Mouse (Mus musculus) kidney, postnatal 36 days (tissue): ENCODE data around the gene Tmem216.

Experiments used
- DNase-seq, 2 experiments: peaks; one replicate each; pipeline ENCODE4 v3.0.0; 2021 to 2022; ENCODE audit warnings: mixed read lengths in 2 of 2

Tmem216 gene

DNA sequence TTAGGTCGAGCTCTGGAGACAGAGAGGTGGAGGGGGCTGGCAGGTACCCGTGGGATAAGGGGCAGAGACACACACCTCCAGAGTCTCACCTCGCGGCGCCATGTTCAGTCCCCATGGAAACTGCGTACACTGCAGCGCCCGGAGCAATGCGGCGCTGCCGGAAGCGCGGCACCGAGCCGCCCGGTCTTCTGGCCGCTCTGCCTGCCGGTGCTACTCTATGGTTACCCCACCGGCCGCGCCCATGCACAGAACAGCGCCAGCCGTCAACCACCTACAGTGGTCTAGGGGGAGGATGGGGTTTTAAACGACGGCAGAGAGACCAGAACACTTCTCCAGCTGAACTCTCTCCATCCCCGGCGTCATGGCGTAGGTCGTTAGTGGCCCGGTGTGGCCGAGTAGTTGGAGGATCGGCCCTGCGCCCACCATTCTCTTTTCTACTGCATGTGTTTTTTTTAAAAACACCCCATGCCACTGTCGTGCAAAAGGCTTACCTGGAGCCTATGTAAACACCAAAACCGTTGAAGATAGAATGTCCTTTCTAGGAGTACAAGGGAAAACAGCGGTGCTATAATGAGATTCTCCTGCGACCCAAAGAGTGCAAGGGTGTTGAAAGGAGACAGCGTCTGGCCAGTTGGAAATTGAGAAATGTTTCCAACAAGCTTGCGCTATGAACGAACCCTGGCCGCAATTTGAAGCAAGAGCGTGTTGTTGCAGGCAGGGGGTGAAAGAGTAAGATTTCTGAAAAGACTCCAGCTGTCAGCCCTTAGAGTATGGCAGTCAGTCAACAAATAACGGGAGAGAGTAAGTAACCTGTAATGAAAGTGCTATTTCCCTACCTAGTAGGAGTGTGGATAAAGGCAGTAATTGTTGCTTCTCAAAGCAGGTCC lies at the start of gene Tmem216:
TSS of gene Tmem216 (minus strand) at position 615 of the 887 bp plus-strand sequence.
- DNase-seq = peak; percentile 86 to 92

DNA sequence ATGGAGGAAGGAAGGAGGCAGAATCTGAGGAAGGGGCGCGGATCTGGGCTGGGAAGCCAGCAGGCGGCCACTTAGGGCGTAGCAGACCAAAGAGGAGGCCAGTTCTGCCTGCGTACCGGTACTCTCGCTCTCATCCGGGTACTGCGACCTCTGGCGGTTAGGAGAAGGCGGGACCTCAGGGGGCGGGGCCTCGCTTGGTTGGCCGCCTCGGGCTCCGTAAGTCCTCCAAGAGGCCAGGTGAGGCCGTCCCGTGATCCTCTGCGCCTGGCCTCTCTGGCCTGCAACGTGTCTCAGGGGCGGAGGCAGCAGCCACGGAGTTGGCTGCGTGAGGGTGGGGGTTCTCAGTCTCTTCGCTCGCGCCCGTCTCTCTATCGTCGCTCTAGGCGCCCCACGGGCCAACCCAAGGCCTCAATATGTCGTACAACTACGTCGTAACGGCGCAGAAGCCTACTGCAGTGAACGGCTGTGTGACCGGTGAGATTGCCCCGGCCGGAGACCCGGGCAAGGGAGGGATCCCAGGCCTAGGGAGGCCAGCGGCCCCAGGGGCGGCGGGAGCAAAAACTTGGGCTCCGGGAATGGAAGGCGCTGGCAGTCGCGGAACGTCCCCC lies 49.4 kb upstream of the Tmem216 start, which contains the start of the genes Ddb1 and Tkfc:
TSS of gene Ddb1 (plus strand) at position 35 of the 608 bp plus-strand sequence.
TSS of gene Tkfc (minus strand) at position 362 of the 608 bp plus-strand sequence.
- DNase-seq = peak; percentile 99 to 100

DNA sequence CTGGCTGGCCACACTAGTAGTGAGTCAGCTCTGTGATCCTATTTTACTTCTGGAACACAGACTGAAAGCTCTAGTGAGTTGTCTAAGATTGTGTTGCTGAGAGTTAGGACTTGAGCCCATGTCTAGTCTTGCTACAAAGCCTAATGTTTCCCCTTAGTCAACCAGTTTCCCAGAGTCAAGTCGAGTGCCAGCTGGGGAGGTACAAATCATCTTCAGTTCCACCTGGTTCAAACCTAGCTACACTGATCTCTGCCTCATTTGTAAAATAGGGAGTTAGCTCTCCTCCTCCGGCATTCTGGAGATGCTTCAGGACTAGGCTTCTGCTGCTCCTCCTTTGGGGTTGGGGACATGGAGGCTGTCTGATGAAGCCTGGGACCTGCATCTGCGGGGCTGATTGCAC lies 48.5 kb upstream of the Tmem216 start:
- DNase-seq = no peak

DNA sequence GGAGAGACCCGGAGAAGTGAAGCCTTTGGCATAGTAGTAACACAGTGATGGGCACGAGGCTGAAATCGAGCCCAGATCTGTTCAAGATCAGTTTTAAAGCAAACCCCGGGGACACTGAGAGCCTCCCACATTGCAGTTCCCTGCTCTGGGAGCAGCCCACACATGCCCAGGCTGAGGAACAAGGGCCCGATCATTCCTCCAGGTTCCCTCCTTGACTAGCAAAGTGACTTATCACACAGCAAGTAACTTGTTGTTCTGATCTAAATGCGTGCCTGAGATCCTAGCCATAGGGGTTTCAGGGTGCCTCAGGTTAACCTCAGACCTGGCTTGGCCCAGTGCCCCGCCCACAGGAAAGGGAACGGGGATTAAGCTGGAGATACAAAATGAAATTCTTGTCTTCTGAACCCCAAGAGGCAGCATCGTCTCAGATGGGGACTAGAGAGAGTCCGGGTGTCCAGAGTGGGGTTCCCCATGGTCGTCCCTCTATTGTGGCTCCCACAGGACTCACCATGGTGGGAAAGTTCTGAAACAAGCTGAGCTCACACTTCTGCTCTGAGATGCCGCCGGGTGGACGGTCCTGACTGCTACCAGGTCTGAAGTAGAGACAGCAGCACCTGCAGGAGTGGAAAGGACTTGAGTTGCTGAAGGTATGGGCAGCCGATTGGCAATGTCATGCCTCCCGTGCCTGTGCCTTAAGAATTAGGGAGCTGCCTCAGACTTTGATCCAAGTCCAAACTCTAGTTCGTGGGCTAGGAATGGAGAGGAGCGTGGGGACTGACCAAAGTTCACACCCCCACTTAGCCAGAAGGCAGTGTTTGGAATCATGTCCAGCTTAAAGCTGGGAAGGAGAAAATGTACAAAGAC lies 47.9 kb upstream of the Tmem216 start:
- peak; percentile 78 to 86 for DNase-seq

DNA sequence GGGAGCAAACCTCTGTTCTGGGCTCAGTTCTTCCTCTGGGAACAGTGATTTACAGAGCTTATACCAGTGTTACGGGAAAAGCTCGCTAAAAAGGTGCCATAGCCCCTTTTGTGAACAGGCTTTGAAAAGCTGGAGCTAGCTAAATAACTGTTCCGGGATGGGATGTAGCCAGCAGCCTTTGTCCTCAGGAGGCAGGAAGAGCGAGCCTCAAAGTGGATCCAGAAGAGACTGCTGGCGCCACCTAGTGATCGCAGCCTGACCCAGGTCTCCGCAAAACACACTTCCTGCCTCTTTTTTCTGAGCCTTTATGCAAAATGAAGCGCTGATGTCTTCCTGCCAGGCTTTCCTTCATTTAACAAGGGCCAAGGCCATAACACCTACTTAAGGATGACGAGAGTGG lies 46.7 kb upstream of the Tmem216 start:
- peak; percentile 92 to 96 for DNase-seq

DNA sequence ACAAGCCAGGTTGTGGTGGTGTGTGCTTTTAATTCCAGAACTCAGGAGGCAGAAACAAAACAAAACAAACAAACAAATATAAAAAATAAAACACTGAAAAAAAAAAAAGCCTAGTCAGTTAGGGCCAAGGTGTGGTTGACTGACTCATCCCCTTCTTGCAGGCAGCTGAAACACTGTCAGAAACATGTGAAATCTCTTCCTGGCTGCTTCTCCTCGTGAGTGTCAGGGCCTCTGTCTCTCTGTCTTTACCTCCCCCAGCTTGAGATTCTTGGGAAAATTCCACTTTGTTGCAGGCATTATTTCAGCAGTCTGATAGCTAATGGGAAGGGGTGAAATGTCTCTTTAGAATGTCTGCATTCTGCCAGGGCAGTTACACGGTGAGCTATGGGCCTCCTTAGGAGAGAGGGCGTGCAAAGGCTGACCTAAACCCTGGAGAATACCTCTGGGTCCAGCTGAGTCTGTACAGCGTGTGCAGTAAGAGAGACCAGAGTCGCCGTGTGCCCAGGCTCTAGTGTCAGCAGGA lies 46.3 kb upstream of the Tmem216 start:
- no peak for DNase-seq

DNA sequence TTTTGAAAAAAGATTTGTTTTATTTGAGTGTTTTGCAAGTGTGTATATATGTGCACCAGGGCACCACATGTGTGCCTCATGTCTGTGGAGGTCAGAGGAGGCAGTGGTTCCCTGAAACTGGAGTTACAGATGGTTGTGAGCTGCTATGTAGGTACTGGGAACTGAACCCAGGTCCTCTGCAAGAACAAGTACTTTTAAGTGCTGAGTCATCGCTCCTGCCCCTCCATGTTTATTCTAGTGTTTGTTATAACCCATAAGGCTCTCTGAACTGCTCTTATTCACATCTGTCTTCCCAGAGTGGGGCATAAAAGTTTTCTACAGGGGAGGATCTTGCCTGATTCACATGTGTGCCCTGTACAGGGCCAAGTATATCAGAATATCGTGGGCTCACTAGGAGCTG lies 43.6 kb upstream of the Tmem216 start:
- no peak for DNase-seq

DNA sequence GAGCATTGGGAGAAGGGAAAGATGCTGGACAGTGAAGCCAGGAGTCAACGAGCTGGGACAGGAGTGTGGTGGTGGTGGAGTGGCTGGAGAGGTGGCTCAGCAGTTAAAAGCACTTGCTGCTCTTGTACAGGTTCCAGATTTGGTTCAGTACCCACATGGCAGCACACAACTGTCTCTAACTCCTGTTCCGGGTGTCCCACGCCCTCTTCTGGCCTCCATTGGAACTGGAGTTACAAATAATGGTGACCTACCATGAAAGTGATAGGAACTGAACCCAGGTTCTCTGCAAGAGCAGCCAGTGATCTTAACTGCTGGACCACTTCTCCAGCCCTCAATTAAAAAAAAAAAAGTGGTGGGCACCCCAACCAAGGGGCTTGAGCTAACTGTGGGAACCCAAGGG lies 42.1 kb upstream of the Tmem216 start:
- DNase-seq = peak in 1 of 2 experiments; percentile 53

DNA sequence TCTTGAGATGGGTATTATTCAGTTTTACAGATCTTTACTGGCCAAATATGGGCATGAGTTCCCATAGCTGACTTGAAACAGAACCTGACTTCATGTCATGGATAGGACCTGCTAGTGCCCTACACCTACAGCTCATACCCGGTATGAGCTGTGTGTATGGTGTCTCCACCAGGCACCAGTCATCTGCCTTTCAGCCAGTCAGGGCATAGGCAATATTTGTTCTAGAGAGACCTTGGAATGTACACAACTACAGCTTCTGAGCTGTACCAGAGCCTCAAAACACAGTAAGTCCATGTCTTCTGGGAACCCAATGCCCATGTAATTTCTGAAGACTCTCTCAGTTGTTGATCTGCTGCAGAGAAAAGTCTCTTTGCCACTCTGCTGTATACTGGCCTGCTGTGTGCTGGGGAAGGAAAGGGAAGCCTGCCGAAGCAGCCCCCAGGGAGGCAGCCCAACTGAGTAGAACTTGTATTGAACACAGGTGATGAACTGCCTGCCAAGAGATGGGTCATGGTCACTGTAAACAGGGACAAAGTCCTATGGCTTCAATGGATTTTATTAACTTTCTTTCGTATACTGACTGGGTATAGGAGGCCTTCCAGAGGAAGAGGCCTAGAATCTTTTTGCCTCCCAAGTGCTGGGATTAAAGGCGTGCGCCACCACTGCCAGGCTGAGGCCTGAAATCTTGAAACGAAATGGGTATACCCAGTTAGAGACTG lies 35.8 kb upstream of the Tmem216 start:
- DNase-seq = no peak

DNA sequence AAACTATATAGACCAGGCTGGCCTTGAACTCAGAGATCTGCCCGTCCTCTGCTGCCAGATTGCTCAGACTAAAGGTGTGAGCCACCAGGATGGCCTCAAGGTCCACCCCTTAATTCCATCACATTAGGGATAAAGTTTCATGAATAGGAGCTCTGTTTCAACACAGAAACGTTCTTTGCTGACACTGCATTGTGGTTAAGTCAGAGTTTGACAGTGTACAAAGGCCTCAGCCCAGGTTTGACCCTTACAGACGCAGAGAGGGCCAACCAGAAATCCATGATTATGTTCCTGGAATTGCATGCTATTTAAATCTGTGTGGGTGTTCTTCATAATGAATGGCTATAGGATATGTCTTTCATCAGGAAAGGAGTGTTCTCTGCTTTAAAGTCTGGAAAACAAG lies 34.3 kb upstream of the Tmem216 start:
- DNase-seq = no peak

DNA sequence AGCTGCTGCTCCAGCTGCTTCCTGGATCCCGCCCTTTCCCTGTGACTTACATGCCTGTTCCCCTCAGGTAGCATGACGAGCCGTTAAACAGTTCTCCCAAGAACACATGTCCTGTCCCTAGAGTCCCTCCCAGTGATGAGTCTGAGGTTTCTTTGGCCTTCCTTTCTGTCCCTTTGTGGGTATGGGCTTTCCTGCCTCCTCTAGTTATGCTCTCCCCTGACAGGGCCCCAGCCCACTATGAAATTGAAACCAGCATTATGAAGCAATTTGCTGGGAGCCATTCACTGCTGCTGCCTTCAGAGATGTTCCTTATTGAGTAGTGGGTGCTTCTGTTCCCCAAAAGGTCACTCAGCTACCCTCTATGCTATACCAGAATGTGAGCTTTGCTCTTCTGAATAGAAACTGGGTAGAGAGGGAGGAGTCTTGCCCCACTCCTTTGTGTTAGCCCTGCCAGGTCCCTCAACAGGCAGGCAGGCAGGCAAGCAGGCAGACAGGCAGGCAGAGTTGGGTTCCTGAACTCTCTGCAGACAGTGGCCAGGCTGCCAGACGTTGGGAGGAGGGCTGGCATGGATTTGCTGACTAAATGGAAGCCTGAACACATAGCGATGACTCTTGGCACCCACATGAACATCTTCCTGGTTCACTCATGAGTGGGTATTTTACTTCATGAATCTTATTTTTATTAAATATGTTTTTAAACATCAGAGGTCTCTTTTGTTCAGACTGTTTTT lies 33.3 kb upstream of the Tmem216 start:
- no peak for DNase-seq

DNA sequence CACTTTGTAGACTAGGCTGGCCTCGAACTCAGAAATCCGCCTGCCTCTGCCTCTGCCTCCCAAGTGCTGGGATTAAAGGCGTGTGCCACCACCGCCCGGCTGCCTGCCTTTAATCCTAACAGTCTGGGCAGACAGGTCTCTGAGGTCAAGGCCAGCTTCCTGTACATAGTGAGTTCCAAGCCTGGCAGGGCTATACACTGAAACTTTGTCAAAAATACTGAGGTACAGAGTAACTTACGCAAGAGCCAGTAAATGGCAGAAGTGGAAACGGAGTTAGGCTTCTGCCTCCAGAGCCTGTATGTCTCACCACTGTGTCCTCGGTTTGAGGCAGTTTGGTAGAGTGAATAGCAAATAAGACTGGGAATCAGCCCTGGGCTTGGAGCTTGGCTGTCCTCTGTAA lies 31.2 kb upstream of the Tmem216 start:
- no peak for DNase-seq

DNA sequence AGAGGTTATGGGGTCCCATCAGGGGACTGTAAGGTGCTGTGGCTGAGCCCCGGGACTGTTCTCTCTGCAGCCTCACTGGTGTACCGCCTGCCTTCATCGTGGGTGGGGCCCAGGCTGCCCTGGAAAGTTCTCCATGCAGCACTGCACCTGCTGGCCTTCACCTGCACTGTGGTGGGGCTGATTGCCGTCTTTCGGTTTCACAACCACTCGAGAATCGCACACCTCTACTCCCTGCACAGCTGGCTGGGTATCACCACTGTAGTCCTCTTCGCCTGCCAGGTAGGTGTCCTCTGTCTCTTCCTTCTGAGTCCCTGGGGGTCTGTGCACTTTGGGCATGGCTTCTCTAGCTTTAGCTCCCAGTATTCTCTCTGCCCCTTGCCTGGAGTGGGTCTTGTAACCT lies 29.1 kb upstream of the Tmem216 start:
- no peak for DNase-seq

DNA sequence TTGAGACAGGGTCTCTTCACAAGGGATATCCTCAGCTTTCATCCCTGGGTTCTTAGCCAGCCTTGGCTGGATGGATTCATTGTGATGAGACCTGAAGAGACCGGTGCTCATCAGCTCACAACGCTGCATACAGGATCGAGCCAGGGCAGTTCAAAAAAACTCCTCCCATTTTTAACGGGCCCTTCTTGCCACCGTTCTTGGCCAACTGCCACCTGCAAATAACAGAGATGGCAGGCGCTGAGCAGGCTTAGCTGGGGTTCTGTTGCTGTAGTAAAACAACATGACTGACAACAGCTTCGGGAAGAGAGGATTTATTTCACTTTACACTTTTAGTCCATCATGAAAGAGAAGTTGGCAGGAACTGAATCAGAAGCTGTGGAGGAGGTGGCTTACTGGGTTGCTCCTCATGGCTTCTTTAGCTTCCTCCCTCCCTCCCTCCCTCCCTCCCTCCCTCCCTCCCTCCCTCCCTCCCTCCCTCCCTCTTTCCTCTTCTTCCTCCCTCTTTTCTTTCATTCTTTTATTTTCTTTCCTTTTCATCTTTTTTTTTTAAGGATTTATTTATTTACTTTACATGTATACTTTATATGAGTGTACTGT lies 27.6 kb upstream of the Tmem216 start:
- no peak for DNase-seq

DNA sequence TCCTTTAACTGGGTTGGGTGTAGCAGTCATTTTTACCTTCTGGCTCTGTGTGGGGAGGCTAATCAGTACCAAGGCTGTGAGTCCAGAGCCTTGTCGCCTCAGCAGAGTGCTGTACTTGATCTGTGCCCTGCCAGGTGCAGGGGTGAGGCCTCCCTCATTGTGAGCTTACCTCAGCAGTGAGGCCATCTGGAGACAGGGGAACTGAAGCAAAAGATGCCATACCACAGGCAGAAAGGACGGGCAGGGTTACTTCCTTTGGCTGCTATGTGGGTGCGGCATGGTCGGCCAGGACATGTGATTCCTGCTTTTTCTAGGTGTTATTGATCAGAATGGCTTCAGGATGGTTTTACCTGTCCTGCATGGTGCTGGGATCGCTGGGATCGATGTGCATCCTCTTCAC lies 25.9 kb upstream of the Tmem216 start:
- no peak for DNase-seq

DNA sequence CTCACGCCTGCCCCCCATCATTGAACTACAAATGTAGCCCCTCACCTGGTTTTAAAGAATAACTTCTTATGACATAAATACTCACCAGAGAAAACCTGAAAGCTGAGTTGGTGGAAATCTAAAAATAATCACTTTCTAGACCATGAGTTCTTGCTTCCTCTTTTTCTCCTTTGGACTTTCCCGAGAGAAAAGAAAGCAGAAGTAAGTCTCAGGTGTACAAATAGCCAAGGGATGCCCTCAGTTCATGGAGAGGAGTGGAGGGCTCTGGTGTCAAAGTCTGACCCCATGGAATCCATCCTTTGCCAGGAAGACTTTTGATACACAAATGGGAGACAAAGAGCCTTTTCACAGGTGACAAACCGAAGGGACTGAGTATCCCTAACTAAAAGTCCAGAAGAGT lies 24.7 kb upstream of the Tmem216 start:
- DNase-seq = no peak

DNA sequence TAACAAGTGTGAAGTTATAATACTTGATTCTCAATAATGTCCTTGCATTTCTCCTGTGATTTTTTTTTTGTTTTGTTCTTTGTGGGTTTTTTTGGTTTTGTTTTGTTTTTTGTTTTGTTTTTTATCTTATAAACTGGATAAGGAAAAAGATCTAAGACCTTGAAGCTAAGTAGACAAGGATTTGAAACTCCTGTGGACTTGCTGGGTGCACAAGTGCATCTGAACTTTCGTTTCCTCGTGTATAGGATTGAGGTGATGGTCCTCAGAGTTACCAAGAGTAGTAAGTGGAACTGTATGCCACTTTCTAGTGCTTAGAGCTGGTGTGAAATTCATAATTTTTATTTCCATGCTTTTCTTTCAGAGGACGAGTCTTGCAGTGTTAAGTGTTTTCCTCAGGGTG lies 24.1 kb upstream of the Tmem216 start:
- DNase-seq = no peak

DNA sequence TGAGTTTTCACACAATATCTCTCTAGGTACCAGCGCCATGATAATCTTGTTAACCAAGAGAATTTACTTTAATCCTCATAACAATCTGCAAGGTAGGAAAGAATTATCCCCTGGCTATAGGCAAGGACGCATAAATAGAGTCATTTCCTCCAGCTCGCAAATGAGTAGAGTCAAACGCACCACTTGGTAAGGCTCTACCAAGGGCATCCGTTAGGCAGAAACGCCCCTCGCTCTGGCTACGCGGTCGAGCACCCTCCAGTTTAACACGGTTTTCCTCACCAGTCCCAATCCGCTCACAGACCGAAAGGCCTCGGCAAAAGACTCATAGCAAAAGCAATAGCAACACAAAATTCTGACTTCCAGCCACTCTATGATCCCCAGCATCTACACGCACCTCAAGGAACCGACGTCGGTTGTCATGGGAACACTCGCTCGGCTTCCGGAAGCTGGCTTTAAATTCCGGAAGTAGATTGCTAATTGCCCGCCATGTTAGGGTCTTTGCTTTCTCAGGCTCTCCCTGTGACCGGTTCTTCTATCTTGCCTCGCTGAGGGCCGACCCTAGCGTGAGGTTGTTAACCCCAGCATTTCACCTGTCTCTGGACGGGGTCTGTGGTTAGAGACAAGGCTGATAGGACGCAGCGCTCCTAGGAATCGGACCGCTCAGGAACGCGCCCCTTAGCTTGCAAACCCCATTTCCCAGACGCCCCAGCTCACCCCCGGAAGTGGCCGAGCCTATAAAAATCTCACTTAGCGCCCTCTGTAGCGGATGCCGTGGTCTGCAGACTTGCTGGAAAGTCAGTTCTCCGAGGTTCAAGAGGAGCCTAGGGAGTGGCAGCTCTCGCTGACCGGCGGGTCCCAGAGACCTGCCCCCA lies 20.9 kb upstream of the Tmem216 start, which contains the start of the genes Cyb561a3 and Tmem138:
TSS of gene Cyb561a3 (plus strand) at position 483 of the 872 bp plus-strand sequence.
TSS of gene Tmem138 (minus strand) at position 673 of the 872 bp plus-strand sequence.
- peak; percentile 94 to 95 for DNase-seq

DNA sequence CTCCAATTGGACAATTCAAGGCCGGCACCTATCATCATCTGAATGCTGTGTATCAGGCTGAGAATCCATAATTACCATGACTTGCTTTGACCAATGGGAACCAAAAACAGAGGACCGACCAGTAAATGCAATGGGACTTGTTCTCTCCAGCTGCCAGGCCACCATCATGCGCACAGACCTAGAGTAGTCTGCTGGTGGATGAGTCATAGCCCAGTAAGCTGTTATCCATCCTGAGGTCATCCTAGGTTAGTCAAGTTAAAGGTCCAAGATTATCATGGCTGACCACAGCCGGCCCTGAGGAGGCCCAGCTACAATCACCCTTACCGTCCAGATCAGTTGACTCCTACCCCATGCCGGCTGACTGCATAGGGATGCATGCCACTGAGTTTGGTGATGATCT lies 13.6 kb upstream of the Tmem216 start:
- no peak for DNase-seq

DNA sequence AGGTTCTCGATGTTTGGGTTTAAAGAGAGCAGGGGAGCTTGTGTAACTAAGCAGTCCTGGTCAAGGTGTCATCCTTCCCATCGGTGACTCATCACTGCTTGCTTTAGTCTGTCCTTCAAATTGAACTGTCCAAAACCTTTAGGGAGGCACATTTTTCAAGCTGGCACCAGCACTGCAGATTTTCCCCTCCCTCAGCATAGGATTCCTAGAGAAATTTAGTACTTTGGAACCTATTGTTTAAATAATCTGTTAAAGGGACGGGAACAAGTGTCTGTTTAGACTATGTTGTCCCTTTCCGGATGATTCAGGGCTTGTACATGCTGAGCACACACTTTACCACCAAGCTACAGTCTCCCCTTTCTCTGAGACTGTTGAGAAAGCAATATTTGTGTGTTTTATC lies 9.2 kb upstream of the Tmem216 start:
- no peak for DNase-seq
